Mouse (Mus musculus) stomach, postnatal 0 days (tissue): ENCODE data around the gene Axdnd1. TPM values are rescaled to one million over a fixed set of nuclear protein-coding genes. Genes with fewer than 3 reads are reported as not detected.

Source experiments
- ATAC-seq: fragments of 200-750 bp; cut with Nextera tagmentation; 2 replicates; pipeline ENCODE4 v1.8.0; 2017; ENCODE audit not compliant: low FRiP score, low TSS enrichment
- DNase-seq: peaks from one replicate; pipeline ENCODE4 v3.0.0-alpha.2; 2016; ENCODE audit warnings: low spot score
- H3K27ac ChIP-seq: fragments of 300-500 bp; sonication (generic); replicated peaks from 2 replicates; pipeline ENCODE4 v1.5.1; 2014; ENCODE audit warnings: mild to moderate bottlenecking, control low read depth
- H3K27me3 ChIP-seq: fragments of 300-500 bp; sonication (generic); 2 replicates; pipeline ENCODE4 v1.6.1; 2014; ENCODE audit warnings: low read length; ENCODE audit not compliant: control insufficient read depth, insufficient read depth
- H3K36me3 ChIP-seq: fragments of 300-500 bp; sonication (generic); 2 replicates; pipeline ENCODE4 v1.6.1; 2014; ENCODE audit warnings: low read length, mixed read lengths; ENCODE audit not compliant: control insufficient read depth, insufficient read depth
- H3K4me1 ChIP-seq: fragments of 300-500 bp; sonication (generic); replicated peaks from 2 replicates; pipeline ENCODE4 v1.6.1; 2014; ENCODE audit warnings: antibody characterized with exemption; ENCODE audit not compliant: control insufficient read depth, insufficient read depth
- H3K4me2 ChIP-seq: fragments of 300-500 bp; sonication (generic); replicated peaks from 2 replicates; pipeline ENCODE4 v1.6.1; 2014; ENCODE audit warnings: low read depth, mild to moderate bottlenecking, control low read depth, moderate library complexity
- H3K4me3 ChIP-seq: fragments of 300-500 bp; sonication (generic); 2 replicates; pipeline ENCODE4 v1.5.1; 2014; ENCODE audit warnings: low read depth, low read length, control low read depth
- H3K9ac ChIP-seq: fragments of 300-500 bp; sonication (generic); 2 replicates; pipeline ENCODE4 v1.6.1; 2014; ENCODE audit warnings: mild to moderate bottlenecking, low read length, control low read depth, mixed read lengths
- H3K9me3 ChIP-seq: fragments of 300-500 bp; sonication (generic); 2 replicates; pipeline ENCODE4 v1.6.1; 2016; ENCODE audit warnings: low read length; ENCODE audit not compliant: control insufficient read depth
- CTCF ChIP-seq: IDR thresholded peaks from 2 replicates; pipeline ENCODE4 v1.5.1; 2016; ENCODE audit warnings: antibody characterized with exemption, low read depth, mild to moderate bottlenecking, moderate library complexity
- EP300 ChIP-seq: optimal IDR thresholded peaks from 2 replicates; pipeline ENCODE3; 2016; ENCODE audit warnings: antibody characterized with exemption
- WGBS: fragments of 180-500 bp; shearing (Covaris S2); extraction: QIAGEN DNeasy Blood & Tissue Kit; methylation state at CpG from one replicate; pipeline ENCODE4 v1.1.7; 2014; 5-methylcytosine and 5-hydroxymethylcytosine counted together
- polyA plus RNA-seq: library from polyadenylated mRNA; unstranded; fragments of >200 nt; fragmentation: Nextera tagmentation; extraction: Ambion mirVana; gene quantifications from 2 replicates; pipeline ENCODE4 v1.2.1, GENCODE M21; 2015

Gene Axdnd1
- polyA plus RNA-seq, 1 experiment from 2014 or later = 0.07 TPM

DNA sequence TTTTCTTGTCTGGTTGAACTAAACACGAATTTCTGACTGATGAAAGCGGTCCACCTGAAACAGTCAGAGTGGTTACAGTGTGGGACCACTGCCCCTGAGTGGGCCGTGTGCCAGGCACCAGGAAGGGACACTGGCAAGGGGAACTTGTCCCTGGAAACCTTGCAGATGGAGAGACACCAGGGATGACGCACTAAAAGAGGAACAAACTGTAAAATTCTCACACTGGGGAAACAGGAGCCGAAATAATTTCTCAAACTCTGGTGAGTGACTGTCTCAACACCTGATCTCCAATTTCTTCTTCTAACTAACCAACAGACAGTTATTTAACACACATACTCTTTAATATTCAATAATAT, 135.4 kb downstream of the Axdnd1 start:
- Histone ChIP-seq H3K9me3 (no peaks in the 10 kb centered on the region), H3K27me3 (no peaks in the 10 kb centered on the region), H3K36me3 (no peaks in the 10 kb centered on the region), H3K9ac (no peak overlapping the region), H3K4me1 (no peaks in the 10 kb centered on the region), H3K4me3 (no peak overlapping the region), H3K27ac (no peak overlapping the region), H3K4me2 (no peak overlapping the region)
- DNase-seq = no peak
- ATAC-seq = no peak
- 85% methylated on average over 5 of the region's 5 CpGs for WGBS
- TF ChIP-seq EP300 (no peak), CTCF (no peak)

DNA sequence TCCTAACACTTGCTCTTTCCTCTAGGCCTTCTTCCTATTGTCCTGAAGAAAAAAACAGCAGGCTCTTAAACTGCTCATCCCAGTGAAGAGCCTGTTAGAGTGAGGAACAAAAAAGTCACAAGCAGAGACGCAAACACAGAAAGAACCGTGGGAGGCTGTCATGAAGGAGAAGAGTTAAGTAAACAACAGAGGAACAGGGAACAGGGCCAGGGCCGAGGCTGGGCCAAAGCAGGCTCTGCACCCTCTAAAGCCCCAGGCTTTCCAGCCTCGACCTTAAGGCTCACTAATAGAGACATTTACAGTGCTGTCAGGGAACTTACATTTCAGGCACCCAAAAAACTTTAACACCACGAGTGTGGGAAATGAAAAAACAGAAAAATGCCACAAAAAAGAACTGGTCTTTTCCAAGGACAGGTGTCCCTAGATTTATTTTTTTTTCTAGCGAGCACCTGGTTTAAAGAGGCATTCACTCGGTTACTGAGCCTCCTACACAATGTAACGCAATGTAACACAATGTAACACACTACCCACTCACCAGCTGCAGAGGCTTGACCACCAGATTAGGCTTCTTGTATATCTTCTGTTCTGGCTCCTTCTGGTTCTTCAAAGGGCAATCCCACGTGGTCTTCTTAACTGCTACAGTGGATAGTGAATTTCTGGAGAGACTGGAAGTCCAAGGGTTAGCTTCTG, 136.0 kb downstream of the Axdnd1 start:
- H3K4me2 ChIP-seq = no peak overlapping the region
- H3K4me1 ChIP-seq = no peaks in the 10 kb centered on the region
- no peak for TF ChIP-seq CTCF
- no peak for TF ChIP-seq EP300
- H3K36me3 ChIP-seq = no peaks in the 10 kb centered on the region
- H3K9ac ChIP-seq = no peak overlapping the region
- ATAC-seq (no peak), DNase-seq (no peak)
- H3K27ac ChIP-seq = no peak overlapping the region
- WGBS = 38% methylated on average over 9 of the region's 9 CpGs
- no peaks in the 10 kb centered on the region for H3K27me3 ChIP-seq
- H3K4me3 ChIP-seq = no peak overlapping the region
- no peaks in the 10 kb centered on the region for H3K9me3 ChIP-seq

DNA sequence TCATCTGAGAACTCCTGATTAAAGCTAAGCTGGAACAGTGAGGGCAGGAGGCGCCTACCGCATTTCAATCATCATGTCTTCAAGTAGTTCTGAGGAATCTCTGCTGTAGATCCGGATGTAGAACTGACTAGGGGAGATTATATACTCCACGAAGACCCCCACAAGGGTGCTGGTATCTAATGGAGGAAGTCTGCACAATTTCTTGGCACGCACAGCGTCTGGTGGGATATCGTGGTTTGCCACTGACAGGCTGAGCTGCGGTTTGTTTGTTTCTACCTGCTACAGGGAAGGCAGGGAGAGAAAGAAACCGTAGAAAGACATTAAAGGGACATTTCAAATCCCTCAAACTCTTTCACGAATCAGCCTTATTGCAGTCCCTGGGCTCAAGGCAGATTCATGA, 136.8 kb downstream of the Axdnd1 start:
- H3K4me1 ChIP-seq = no peaks in the 10 kb centered on the region
- H3K9me3 ChIP-seq = no peaks in the 10 kb centered on the region
- no peaks in the 10 kb centered on the region for H3K36me3 ChIP-seq
- no peak overlapping the region for H3K4me2 ChIP-seq
- H3K27me3 ChIP-seq = no peaks in the 10 kb centered on the region
- no peak for ATAC-seq
- H3K4me3 ChIP-seq = no peak overlapping the region
- no peak overlapping the region for H3K27ac ChIP-seq
- DNase-seq = no peak
- 62% methylated on average over 10 of the region's 10 CpGs for WGBS
- TF ChIP-seq CTCF (no peak), EP300 (no peak)
- no peak overlapping the region for H3K9ac ChIP-seq

DNA sequence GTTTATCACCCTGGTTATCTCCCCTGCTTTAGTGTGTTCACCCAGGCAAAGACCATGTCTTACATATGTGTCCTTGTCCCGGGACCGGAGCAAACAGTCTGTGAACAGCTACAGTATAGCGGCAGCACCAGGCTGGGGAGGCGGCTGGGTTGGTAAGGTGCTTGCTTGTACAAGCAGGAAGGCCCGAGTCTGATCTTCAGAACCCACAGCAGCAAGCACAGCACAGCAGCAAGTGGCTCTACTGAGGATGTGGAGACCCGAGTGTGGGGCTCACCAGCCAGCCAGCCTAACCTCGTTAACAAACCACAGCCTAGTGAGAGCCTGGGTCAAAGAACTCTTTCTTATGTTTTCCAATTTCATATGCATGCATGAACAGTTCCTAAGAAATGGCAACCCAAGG, 140.8 kb downstream of the Axdnd1 start:
- H3K36me3 ChIP-seq = no peaks in the 10 kb centered on the region
- H3K27me3 ChIP-seq = no peaks in the 10 kb centered on the region
- H3K4me3 ChIP-seq = no peak overlapping the region
- H3K4me1 ChIP-seq = no peaks in the 10 kb centered on the region
- no peak overlapping the region for H3K4me2 ChIP-seq
- TF ChIP-seq CTCF (no peak), EP300 (no peak)
- H3K9me3 ChIP-seq = no peaks in the 10 kb centered on the region
- ATAC-seq (no peak), DNase-seq (no peak)
- H3K9ac ChIP-seq = no peak overlapping the region
- 83% methylated on average over 7 of the region's 7 CpGs for WGBS
- H3K27ac ChIP-seq = no peak overlapping the region

DNA sequence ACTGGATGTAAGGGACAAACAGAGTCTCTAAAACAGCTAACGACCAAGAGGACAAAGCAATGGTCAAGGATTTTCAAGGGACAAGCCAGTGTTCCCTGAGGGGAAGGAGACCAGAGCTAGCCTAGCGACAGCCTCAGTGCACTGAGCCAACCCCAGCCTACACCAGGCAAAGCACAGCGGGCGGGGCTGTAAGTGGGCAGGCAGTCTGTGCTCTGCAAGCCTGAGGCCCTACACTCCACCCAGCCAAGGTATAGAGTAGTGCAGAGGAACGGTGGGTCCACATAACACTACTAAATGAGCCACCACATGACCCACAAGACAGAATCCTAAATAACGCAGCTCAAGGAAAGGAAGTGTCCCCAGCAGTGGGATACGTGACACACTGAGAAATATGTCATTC, 147.3 kb downstream of the Axdnd1 start:
- Histone ChIP-seq H3K9me3 (no peaks in the 10 kb centered on the region), H3K4me1 (no peaks in the 10 kb centered on the region), H3K4me3 (no peak overlapping the region), H3K27me3 (no peaks in the 10 kb centered on the region), H3K4me2 (no peak overlapping the region), H3K36me3 (no peaks in the 10 kb centered on the region), H3K9ac (no peak overlapping the region), H3K27ac (no peak overlapping the region)
- WGBS = 58% methylated on average over 7 of the region's 7 CpGs
- no peak for ATAC-seq
- TF ChIP-seq EP300 (no peak), CTCF (no peak)
- DNase-seq = peak; percentile 21

Other genes with a start within 250 kb of the Axdnd1 start
- gene Fam163a, start 216.1 kb downstream of the Axdnd1 start, polyA plus RNA-seq = 1.2 and 1.5 TPM in 2 replicates
- 0.13 TPM in 2 replicates for gene Tdrd5, start 117.5 kb downstream of the Axdnd1 start, polyA plus RNA-seq
- gene Nphs2, start 110.4 kb downstream of the Axdnd1 start, polyA plus RNA-seq = 0.06 TPM in 1 of 2 replicates, not detected in the other
- 670 and 688 TPM in 2 replicates for gene Gm2000, start 55.1 kb downstream of the Axdnd1 start, polyA plus RNA-seq
- gene Soat1, start 53.2 kb upstream of the Axdnd1 start, polyA plus RNA-seq = 16.2 and 17.6 TPM in 2 replicates
- gene Gm10031, start 102.9 kb upstream of the Axdnd1 start, polyA plus RNA-seq = 0.53 and 0.62 TPM in 2 replicates
- gene Abl2, start 137.6 kb upstream of the Axdnd1 start, polyA plus RNA-seq = 1.4 TPM in 2 replicates